Mouse (Mus musculus) B cell, adult 62 days (primary cell): ENCODE data around the gene Pxk. TPM values are rescaled to one million over a fixed set of nuclear protein-coding genes. Genes with fewer than 3 reads are reported as not detected.

Experiments
- total RNA-seq: library from RNA; stranded (reverse); gene quantifications from 4 replicates; pipeline ENCODE4 v1.2.4, GENCODE M21; 2023

Gene Pxk
- total RNA-seq, result 270 to 305 TPM (median 284 TPM) in 4 replicates

DNA sequence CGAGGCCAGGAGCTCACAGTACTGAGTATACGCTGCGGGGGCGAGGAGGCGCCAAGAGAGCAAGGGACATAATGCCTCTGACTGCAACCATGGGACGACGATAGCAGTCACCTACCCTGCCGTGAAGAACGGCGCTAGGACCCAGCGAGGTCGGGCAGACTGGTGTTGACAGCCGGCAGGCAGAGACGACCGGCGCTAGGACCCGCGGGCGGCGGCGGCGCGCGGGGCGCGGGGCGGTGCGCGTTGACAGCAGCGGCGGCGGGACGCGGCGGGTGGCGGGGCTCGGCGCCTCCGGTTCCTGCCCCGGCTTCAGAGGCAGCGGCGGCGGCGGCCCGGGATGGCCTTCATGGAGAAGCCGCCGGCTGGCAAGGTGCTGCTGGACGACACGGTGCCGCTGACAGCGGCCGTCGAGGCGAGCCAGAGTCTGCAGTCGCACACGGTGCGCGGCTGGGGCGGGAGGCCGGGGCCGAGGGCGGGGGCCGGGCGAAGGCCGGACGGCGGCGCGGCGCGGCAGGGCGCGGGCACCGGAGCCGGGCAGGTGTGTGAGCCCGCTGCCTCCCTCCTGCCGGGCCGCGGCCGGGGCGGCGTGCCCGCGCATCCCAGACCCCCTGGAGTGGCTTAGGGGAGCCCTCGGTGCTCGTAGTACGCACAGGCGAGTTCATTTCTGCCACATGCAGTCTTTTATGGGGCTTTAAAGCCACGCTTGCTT lies at the start of gene Pxk:
Gene Pxk (plus strand): TSS at position 234 of the 709 bp plus-strand sequence.

DNA sequence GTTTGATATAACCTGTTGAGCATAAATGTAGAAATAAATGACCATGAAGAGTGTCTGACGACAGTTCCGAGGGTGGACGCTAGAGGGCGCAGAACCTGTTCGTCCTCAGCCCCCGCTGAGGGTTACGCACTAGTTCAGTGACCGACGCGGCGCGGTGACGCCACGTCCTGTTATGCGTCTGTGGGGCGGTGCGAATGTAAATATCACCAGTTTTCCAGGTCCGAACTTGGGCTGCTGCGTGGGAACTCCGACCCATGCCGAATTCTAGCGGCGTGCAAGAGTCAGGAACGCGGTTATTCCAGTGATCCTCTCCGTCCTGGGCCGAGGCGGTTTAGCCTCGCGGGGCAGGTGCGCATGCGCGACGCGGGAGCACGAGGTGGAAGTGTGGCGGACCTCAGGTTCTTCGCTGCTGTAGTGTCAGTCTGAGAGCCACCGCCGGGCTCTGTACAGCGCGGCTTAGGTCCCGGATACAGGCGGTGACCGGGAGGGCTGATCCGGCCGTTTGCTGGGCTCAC lies 17.8 kb upstream of the Pxk start, which contains the start of gene Rpp14:
Gene Rpp14 (plus strand): TSS at position 203 of the 515 bp plus-strand sequence.

DNA sequence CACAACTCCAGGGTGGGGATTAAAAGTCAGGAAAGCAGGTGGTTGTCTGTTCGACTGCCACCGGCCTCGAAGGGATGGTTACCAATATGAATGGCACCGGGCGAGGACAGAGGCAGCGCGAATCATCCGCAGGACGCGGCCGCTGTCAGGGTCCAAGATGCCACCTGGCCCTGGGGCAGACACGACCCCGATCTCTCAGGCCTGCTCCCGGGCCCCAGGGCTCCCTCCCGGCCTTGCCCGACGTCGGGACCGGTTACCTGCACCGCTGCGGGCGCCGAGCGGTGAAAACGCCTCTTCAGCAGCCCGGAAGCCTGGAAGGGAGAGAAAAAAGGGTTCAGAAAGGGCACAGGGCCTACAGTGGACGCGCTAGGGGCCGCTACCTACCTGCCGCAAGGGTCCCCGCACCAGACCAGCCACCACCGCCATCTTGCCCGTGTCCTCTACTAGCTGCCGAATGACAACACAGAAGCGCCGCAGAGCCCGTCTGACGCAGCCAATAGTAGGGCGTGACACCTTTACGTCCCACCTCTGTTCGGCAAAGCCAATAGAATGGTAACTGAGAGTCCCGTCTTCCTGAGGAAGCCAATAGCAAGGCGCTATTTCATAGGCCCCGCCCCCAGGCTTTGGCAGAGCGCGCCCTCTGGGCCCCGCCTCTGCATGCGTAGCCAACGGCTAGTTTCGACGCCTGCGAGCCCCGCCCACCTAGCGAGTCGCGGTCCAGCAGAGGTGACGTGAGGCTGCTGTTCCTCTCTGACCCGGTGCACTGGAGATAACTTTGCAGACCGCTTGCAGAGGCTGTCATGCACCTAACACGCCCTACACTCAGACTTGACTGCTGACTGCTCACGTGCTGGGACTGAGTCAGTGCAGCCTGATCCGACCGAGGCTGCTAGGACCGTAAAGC lies 74.7 kb downstream of the Pxk start, which contains the start of gene Pdhb:
Gene Pdhb (minus strand): TSS at position 519 of the 904 bp plus-strand sequence.

DNA sequence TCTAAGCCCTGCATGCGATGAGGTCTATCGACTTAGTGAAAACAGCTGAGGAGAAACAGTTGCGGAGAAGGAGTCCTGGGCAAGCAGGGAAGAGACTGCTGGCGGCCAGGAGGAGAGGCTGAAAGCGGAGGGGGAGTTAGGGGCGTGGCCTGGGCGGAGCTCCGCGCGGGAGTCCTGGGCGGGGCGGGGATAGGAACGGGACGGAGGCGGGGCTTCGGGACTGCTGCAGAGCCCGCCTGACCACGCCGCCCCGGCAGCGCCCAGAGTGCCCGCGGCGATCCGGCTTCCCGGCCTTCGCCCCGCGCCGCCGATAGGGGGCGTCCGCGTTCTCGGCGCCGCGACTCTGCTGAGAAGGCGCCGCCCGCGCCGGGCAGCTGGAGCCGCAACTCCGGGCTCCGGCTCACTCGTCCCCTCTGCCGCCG lies 115.8 kb downstream of the Pxk start, which contains the start of gene Kctd6:
Gene Kctd6 (plus strand): TSS at position 338 of the 422 bp plus-strand sequence.

Other genes starting within 250 kb of the Pxk start
- gene Gm45521, start 140.9 kb upstream of the Pxk start, total RNA-seq, result not detected in 4 replicates
- 9.2 to 10.1 TPM (median 9.3 TPM) in 4 replicates for gene Dnase1l3, start 103.6 kb upstream of the Pxk start, total RNA-seq
- gene Abhd6, start 95.3 kb upstream of the Pxk start, total RNA-seq, result 9.7 to 13.9 TPM (median 11.5 TPM) in 4 replicates
- 7.8 to 15.9 TPM (median 12.0 TPM) in 4 replicates for gene Rpp14, start 17.8 kb upstream of the Pxk start, total RNA-seq
- 111 to 130 TPM (median 122 TPM) in 4 replicates for gene Pdhb, start 74.8 kb downstream of the Pxk start, total RNA-seq
- gene Kctd6, start 115.9 kb downstream of the Pxk start, total RNA-seq, result 12.2 to 15.9 TPM (median 14.0 TPM) in 4 replicates
- not detected in 4 replicates for gene Acox2, start 161.1 kb downstream of the Pxk start, total RNA-seq
- not detected in 4 replicates for gene Fam107a, start 219.8 kb downstream of the Pxk start, total RNA-seq